Mouse (Mus musculus) induced T-regulatory cell, adult 2 months (primary cell): ENCODE results near the gene Hoxa1.
A peak's percentile ranks its signal among the peaks of the same experiment; 100 is the strongest.

ENCODE experiments used
- DNase-seq: peaks from one replicate; pipeline ENCODE4 v3.0.0-alpha.2; 2012; ENCODE audit warnings: low read depth

Gene Hoxa1

DNA sequence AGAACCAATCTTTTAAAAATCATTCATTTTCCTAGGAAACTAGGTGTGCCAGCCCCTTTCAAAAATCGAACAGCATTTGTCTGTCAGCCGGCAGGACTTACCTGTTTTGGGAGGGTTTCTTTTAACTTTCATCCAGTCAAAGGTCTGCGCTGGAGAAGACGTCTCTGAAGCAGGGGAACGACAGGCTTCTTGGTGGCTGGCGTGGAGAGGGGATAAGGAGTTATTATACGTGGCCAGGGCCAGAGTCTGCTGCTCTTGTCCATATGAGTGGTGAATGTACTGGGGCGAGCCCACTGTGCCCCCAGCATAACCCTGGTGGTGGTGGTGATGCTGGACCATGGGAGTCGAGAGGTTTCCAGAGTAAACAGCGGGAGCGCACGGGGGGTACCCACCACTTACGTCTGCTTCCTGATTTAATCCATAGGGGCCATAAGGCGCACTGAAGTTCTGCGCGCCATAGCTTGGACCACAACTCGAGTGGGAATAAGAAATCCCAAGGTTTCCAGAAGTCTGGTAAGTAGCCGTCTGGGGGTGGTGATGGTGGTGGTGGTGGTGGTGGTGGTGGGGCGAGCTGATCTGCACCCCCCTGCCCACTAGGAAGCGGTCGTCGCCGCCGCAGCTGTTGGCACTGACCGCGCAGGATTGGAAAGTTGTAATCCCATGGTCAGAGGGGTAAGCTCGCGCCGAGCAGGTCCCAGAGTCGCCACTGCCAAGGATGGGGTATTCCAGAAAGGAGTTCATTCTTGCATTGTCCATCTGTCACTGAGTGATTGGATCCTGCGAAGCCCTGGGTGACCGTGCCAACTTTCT, 446 bp downstream of the Hoxa1 start:
- DNase-seq, result no peak

DNA sequence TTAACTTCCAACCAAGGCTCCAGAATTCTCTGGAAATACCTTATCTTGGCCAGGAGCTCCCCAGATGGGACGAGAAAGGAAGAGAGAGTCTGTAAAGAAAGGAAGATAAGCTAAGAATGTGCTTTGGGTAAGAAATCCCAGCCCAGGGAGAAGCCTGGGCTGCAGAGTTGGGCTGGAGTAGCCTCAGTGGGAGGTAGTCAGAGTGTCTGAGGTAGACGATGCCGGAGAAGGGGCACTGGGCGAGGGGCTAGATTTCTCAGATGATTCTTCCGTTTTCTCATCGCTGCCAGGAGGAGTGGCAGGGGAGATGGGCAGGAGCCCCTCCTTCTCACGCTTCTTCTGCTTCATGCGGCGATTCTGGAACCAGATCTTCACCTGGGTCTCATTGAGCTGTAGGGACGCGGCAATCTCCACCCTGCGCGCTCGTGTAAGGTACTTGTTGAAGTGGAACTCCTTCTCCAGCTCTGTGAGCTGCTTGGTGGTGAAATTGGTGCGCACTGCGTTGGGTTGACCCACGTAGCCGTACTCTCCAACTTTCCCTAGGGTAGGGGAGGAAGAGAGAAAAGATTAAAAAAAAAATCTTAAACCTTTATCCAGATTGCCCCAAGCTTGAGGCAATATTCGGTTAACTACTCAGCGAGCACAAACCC, 1.4 kb downstream of the Hoxa1 start:
- DNase-seq, result no peak

DNA sequence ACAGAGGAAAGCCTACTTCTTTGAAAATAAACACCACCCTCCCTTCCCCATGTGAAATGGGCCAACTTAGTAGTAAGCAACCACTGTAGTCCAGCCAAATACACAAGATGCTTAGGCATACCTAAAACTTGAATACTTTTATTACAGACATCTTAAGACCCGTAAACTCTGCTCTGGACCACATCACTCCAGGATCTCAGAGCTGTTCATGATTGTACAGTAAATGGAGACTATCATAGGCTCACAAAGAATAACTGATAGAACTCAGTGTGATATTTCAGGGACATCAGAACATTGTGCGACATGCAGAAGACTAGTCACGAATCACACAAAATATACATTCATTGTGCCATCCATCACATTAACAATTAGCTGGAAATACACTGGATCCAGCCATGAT, 2.6 kb downstream of the Hoxa1 start:
- DNase-seq, result no peak

DNA sequence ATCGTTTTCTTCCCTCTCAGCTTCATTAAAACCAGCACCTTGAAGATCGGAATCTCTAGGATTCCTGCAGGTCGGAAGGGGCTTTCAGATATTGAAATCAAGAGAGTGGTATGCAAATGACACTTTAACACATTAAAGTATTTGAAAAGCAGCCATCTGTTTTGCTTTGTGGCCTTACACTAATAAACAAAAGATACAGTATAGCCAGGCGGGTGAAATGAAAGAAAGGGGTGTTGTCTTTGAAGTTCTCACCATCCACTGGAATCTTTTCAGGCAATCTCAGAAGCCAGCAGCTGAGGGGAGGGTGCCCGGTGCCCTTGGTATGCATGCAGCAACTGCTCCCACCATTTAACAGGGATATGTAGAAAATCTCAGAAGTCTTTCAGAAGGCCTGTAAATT, 4.1 kb downstream of the Hoxa1 start:
- DNase-seq, result no peak

DNA sequence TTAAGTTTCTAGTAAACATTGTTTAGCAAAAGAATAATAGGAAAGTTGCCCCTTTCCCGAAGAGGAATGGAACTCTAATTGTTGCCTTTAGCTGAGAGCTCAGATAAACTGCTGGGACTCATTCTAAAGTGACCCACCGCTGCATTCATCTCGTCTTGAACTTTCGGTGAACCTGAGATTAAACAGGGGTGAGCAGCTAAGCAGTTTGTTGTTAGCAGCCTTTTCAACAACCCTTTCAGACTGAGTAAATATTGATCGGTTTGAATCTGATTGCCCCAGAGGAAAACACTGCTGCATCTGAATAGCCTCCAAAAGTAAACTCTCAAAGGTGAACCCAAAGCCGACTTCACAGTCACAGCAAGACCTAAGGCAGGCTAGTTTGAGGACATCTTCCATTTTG, 4.8 kb downstream of the Hoxa1 start:
- no peak for DNase-seq

DNA sequence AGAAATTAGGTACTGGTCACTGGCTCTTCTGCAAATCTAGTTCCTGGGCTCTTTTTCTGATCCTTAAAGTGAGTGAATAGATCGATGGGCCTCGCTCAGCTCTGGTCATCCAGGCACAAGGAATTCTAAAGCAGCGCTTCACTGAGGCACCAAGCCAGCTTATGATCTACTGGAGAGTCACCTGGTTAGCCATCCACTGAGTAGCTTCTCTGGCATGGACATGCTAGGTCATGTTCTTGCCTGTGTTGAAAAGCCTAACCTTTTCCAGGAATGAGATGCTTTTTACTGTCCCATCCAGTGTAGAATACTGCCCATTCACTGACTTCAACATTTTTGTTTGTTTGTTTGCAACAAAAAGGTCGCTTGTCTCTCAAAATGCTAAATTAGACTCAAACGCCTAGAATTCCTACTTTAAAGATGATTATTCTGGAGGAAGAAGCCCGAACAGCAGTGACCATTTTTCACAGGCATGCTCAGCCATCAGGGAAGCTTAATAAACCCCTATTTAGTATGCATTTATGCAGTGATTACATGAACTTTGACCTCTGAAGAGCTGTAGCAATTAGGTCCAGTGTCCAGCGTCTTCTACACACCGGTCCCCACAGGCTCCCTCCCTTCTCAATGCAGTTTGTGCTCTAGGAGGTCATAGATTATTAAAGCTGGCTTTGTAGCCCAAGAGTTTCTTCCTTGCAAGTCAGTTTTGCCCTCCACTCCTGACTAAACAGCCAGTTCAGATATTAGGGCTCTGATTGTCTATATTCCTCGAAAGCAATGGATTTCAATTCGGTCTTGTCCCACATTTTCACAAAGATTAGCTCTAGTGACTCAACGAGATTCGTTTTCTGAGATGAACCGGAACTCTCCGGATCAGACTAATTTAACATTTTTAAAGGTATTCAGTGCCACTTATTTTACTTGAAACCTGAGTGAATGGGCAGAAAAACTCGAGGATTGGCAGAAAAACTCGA, 5.6 kb downstream of the Hoxa1 start:
- DNase-seq, result no peak

DNA sequence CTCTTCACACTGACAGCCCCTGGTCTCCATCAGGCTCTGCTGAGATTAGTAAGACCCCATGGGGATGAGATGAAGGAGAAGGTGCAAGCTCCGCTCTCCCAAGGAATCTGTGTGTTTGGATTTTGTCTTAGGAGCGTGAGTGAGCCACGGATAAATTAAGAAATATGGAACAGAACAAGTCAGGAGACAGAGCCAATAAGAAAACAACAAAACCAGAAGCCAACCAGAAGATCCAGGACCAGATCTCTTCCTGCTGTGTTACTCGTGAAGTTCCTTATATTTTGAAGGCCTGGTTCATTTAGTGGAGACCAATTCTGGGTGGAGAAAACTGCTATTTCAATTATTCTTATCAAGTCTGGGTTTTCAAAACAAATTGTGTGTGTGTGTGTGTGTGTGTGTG, 6.5 kb downstream of the Hoxa1 start:
- no peak for DNase-seq

DNA sequence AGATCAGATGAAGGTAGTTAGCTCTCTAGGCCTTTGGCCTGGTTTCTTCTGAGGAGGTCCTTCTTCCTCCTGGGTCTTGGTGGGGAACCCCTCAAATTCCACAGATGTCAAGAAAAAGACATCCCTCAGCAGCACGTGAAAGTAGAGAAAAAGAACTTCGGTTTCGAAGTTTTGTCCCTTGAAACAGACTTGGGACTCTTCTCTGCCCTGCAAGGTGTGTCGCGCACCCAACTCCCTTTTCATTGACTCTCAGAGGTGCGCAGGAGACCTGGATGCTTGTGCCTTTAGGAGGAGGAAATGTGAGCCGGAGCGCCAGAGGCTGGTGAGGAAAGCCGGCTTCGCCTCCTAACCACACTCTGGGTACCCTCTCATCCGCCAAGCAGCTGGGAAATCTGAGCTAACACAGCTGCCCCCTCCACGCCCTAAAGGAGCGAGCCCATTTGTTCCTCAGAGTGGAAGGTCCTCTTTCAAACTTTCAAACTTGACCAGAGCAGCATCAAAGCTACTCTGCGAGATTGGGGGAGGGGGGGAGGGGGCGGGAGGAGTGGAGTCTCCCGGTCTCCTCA, 7.6 kb downstream of the Hoxa1 start:
- DNase-seq, result no peak

DNA sequence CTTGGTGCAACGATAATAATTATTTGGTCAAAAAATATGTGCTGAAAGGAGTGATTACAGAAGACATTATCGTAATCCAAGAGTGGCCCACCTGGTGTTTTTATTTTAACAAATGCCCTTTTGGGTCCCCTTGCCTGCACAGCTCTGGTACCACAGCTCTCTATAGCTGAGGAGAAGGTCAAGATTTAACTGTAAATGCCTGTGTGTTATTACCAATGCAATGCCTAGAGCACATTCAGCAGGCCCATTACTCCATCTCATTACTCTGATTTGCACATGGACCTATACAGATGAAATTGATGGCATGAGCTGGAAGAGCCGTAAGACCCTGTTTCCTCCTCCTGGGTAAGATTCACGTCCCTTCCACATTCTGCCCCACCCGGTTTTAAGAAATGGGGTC, 19.0 kb downstream of the Hoxa1 start:
- DNase-seq, result no peak

DNA sequence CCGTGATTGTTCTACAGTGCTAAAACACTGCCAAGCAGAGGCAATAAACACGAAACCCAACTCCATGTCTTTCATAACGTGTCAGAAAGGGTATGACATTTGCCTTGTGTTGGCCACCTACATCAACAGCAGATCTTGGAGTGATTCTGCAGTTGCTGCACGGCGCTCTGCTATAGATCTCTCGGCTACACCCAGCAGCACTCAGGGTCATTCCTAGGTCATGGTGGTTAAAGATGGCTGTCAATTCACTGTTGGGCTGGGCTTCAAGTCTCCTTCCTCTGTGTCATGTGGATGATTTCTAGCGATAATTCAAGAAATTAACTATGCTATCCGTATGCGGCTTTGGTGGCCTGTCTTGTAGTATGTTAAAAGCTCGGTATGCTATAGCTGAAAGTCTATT, 19.5 kb downstream of the Hoxa1 start:
- no peak for DNase-seq

DNA sequence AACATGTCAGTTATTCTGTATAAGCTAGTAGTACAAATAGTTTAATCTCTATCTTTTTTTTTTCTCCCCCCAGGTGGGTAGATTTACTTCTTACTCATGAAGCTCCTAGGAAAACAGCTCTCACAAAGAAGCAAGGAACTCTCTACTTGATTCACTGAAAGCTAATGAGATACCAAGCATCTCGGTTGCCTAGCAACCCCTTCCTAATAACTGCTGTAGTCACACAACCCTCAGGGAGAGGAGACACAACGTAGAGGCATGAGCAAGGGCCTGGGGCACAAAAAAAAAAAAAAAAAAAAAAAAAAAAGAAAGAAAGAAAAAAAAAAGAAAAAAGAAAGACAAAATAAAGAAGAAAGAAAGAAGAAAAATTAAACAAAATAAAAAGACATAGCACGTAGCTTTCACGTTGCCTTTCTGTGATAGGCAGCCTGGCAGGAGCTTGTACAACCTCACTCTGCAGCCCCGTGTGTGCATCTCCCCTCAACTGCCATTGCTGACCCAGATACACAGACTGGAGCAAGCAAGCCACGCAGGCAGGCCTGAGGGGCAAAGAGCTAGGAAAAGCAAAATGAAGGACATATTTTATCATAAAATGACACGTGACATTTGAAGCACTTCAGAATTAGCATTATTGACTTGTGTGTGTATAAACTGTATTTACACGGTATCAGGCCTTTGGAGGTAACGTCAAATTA, 20.1 kb downstream of the Hoxa1 start:
- no peak for DNase-seq

DNA sequence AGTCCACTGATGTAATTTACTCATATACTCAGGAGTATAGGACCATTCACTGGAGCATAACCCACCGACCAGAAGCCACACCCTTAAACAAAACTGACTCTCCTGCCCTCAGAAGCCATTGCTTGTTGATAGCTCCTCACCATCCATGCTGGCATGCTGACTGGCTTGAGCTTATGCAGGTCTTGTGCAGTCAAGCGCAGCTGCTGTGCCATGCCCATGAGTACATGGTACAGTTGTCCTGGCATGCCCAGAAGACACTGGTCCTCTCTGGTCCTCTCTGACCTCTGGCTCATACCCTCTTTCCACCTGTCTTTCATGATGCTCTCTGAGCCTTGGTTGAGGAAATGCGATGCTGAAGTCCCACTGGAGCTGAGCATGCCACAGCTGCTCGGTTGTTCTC, 34.4 kb downstream of the Hoxa1 start:
- no peak for DNase-seq

DNA sequence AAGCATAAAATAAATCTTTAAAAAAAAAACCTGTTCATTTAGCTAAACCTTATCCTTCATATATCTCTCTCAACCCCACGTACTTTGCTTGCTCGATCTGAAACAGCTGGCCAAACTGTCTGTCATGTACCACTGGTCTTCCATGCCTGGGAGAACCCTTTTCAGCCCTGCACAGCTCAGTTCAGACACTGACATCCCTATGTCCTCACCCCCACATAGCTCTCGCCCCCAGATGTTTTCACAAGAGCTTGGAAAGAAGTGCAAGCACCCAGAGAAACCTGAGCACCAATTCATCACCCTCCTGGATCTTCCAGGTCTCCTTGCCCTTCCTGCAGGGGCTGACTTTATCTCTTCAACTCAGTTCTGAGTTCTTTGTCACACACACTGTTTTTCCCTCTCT, 36.9 kb downstream of the Hoxa1 start:
- DNase-seq, result no peak

DNA sequence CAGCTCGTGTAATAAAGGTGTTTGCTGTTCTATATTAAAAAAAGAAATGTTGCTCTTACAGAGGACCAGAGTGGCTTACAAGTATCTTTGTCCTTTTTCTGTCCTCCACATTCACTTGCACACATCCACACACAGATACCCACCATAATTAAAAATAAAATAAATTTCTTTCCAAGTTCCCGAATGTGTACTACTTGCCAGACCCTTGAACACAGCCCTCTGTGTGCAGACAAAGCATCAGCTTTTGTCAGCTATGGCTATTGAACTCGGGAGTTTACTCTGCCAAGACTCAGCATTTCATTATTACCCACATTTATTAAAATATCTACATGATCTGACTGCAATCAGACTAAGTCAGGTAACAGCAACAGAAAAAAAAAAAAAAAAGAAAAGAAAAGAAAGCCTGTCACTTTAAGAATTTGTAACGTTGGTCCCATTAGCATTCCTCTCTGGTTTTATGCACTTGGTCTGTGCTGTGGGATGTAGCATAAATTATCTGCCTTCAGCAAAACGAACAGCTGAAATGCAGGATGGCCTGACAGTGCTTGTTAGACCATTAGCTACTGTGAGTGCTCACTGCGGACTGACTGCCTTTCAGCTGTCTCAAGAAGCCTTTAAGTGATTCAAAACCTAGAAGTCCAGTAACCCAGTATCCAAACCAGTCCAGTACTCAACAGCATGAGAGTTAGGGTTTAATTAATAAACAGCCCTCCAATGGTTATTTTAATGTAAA, 39.0 kb downstream of the Hoxa1 start:
- DNase-seq, result no peak

DNA sequence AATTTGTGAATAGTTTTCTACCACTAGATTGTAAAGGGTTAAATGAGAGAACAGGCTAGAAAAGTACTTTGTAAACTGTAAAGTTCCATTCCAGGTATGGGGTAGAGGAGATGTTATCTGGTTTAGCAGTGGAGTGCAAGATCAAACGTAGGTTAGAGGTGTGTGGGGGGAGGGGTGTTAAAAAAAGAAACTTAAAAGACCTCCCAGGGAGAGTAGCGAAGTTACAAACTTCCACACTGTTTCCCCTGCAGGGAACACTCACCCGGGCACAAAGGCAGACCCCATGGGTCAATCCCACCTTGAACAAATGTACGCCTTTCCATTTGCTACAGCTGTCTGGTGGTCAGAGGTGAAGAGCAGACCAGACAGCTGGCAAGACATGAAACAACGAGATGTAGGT, 42.2 kb downstream of the Hoxa1 start:
- DNase-seq, result peak; percentile 33

DNA sequence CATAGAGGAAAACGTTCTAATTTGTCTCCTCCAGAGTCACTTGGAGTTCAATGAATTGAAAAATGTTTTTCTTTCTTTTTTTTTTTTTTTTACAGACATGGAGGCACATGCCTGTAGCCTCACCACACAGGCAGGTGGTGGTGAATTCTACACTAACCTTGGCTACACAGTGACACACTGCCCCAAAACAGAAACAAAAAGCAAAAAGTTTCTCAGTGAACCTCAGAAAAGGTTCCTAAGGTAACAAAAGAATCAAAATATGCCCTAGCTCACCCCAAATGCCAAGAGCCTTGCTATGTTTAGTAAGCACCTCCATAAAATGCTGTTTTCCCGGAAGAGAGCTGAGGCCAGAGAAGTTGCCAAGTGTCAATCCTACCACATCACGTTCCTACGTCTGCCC, 46.3 kb downstream of the Hoxa1 start:
- no peak for DNase-seq

DNA sequence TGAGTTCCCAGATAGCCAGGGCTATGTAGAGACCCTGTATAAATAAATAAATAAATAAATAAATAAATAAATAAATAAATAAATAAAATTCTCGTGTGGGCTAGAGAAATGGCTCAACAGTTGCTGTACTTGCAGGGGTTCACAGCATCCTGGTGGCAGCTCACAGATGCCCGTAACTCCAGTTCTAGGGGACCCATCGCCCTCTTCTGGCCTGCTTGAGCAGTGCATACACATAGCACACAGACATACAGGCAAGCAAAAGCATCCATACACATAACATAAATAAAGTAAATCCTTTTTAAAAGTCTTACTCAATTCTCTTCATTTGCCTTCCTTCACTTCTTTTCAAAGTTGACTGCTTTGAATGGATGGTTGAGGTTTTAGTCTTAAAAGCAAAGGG, 50.7 kb downstream of the Hoxa1 start:
- no peak for DNase-seq

DNA sequence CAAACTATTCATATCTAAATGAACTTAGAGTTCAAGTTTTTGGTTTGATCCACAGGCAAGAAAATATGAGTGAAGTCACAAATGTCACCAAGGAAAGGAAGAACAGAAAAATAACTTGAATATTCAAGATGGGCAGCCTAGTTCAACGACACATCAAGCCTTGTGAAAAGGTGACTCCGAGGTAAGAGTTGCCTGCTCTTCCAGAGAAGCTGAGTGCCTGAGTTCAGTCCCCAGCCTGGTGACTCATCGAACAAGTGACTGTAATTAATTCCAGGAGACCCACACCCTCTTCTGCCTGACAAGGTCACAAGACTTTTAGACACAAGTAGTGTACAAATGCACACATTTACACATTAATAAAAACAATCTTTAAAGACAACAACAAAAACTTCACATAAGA, 51.4 kb downstream of the Hoxa1 start:
- no peak for DNase-seq

DNA sequence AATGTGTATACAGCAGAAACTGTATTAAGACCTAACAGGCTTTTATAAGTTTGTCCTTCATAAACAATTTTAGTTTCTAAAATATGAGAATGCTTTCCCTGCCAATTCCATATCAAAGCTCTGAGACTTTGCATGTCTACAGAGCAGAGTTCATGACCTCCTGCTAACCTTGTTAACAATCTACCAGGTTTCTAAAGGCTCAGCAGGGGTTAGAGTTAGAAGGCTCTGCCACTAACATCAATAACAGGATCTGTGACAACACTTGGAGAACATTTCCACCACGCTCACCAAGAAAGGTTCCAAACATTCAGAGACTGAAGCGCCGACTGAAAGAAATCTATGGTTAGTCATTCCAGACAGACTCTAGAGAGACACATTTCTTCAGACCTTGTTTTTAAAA, 51.9 kb downstream of the Hoxa1 start:
- no peak for DNase-seq
